In the genomic region with DNA sequence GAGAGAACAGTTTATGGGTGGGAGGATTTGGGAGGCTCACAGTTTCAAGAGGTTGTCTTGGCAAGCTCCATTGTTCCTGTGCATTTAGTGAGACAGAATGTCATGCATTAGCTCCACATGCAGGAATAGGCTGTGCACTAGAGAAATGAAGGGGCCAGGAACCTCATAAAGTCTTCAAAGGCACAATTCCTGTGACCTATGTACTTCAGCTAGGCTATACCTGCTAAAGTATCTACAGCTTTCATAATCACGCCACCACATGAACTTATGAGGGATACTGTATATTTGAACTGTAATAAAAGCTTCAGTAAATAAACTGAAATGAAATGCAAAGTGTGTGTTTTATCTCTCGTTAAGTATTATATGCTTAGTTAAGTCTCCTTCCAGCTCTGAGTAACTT, we compare ENCODE assay signal across 16 mouse cellular contexts.
"Had no signal": no experiment of that assay in that cellular context is flagged by ENCODE, and none has a peak within 500 bp of the region (broad histone marks: within the 10 kb centered on the region; RNA-seq: fewer than 3 reads in every experiment).

No protein-coding gene starts in this region.

- DNase-seq: retina, postnatal 1 day; right cerebral cortex, adult 18-20 months; right cerebral cortex, postnatal 14 days; right cerebral cortex, postnatal 25 days; right cerebral cortex, postnatal 4 days; spleen, adult 18-20 months; thymus, adult 18-20 months; thymus, adult 2 months; thymus, postnatal 14 days; thymus, postnatal 25 days; thymus, postnatal 36 days; thymus, postnatal 4 days had no signal

- H3K9ac ChIP-seq: neural tube, embryonic 13.5 days; neural tube, embryonic 15.5 days; stomach, embryonic 15.5 days had no signal

- H3K27ac ChIP-seq: neural tube, embryonic 13.5 days; neural tube, embryonic 15.5 days; stomach, embryonic 15.5 days; stomach, postnatal 0 days had no signal

- H3K4me1 ChIP-seq: neural tube, embryonic 13.5 days; neural tube, embryonic 15.5 days; stomach, embryonic 15.5 days had no signal

- H3K27me3 ChIP-seq: neural tube, embryonic 13.5 days; neural tube, embryonic 15.5 days; stomach, embryonic 15.5 days had no signal

- H3K36me3 ChIP-seq: neural tube, embryonic 13.5 days; neural tube, embryonic 15.5 days; stomach, embryonic 15.5 days had no signal

- H3K9me3 ChIP-seq: neural tube, embryonic 13.5 days; neural tube, embryonic 15.5 days; stomach, embryonic 15.5 days had no signal

- H3K4me3 ChIP-seq: neural tube, embryonic 13.5 days; neural tube, embryonic 15.5 days; stomach, embryonic 15.5 days had no signal

- H3K4me2 ChIP-seq: neural tube, embryonic 13.5 days; neural tube, embryonic 15.5 days; stomach, embryonic 15.5 days had no signal
